8 mouse cellular contexts compared by ENCODE assay signal in genomic region chr6:124740888-124741761, GRCm38 (mm10). TPM values are rescaled to one million over a fixed set of nuclear protein-coding genes. Genes with fewer than 3 reads are reported as not detected.
DNase-seq lines count a peak whose midpoint lies in the region; ATAC-seq lines count a peak whose summit lies in the region.

Gene Grcc10 (minus strand): TSS chr6:124741374.

- H3K4me1 ChIP-seq in embryonic facial prominence, embryonic 12.5 days, result peaks cover 33% of the 10 kb centered on the region
- H3K4me1 ChIP-seq in limb, embryonic 11.5 days (ENCODE audit: control insufficient read depth, insufficient read depth, low read length), result peaks cover 14% of the 10 kb centered on the region
- peaks cover 30% of the 10 kb centered on the region for H3K4me1 ChIP-seq in midbrain, embryonic 14.5 days (ENCODE audit: control insufficient read depth, insufficient read depth, low read length)

- H3K9ac ChIP-seq in embryonic facial prominence, embryonic 12.5 days, result peak within 1 kb of the TSS; percentile 92
- H3K9ac ChIP-seq in limb, embryonic 11.5 days (ENCODE audit: low read length), result peak within 1 kb of the TSS; percentile 95
- H3K9ac ChIP-seq in midbrain, embryonic 14.5 days (replicated peaks; ENCODE audit: low read length), result peak within 1 kb of the TSS; percentile 94

- peak; percentile 88 for DNase-seq in 3134 (ENCODE audit: extremely low read depth, insufficient read length, low spot score)
- peak; percentile 79 for DNase-seq in adrenal gland, postnatal 25 days
- DNase-seq in heart, adult 11 months, result peak; percentile 99
- peak; percentile 89 for DNase-seq in kidney, adult 18-20 months
- peak; percentile 94 for DNase-seq in limb, embryonic 11.5 days (ENCODE audit: low spot score)
- peak; percentile 95 for DNase-seq in midbrain, embryonic 14.5 days
- DNase-seq in spleen, adult 18-20 months, result peak; percentile 79 to 82

- peak; percentile 78 for ATAC-seq in embryonic facial prominence, embryonic 12.5 days (ENCODE audit: insufficient number of reproducible peaks, insufficient read depth, low FRiP score, low TSS enrichment)
- peak; percentile 85 for ATAC-seq in limb, embryonic 11.5 days (ENCODE audit: insufficient number of reproducible peaks, low FRiP score, low TSS enrichment, low read depth)
- ATAC-seq in midbrain, embryonic 14.5 days (ENCODE audit: low FRiP score, low TSS enrichment), result peak; percentile 81

- WGBS in embryonic facial prominence, embryonic 12.5 days, result under 1% methylated on average over 41 of the region's 41 CpGs
- WGBS in limb, embryonic 11.5 days, result under 1% methylated on average over 41 of the region's 41 CpGs
- under 1% methylated on average over 41 of the region's 41 CpGs for WGBS in midbrain, embryonic 14.5 days

- no peaks in the 10 kb centered on the region for H3K27me3 ChIP-seq in embryonic facial prominence, embryonic 12.5 days
- no peaks in the 10 kb centered on the region for H3K27me3 ChIP-seq in limb, embryonic 11.5 days (ENCODE audit: control insufficient read depth, insufficient read depth, low read length)
- H3K27me3 ChIP-seq in midbrain, embryonic 14.5 days (ENCODE audit: control insufficient read depth, insufficient read depth, low read length), result no peaks in the 10 kb centered on the region

- peak within 1 kb of the TSS; percentile 77 for H3K4me2 ChIP-seq in embryonic facial prominence, embryonic 12.5 days (replicated peaks)
- peak within 1 kb of the TSS; percentile 80 for H3K4me2 ChIP-seq in limb, embryonic 11.5 days (ENCODE audit: low read depth, severe bottlenecking)
- H3K4me2 ChIP-seq in midbrain, embryonic 14.5 days (ENCODE audit: low read length), result peak within 1 kb of the TSS; percentile 77

- peak within 1 kb of the TSS; percentile 65 for H3K4me3 ChIP-seq in embryonic facial prominence, embryonic 12.5 days
- peak within 1 kb of the TSS; percentile 67 for H3K4me3 ChIP-seq in limb, embryonic 11.5 days (ENCODE audit: low read depth, low read length)
- H3K4me3 ChIP-seq in midbrain, embryonic 14.5 days (replicated peaks; ENCODE audit: low read depth, low read length), result peak within 1 kb of the TSS; percentile 70

- H3K9me3 ChIP-seq in embryonic facial prominence, embryonic 12.5 days, result no peaks in the 10 kb centered on the region
- no peaks in the 10 kb centered on the region for H3K9me3 ChIP-seq in limb, embryonic 11.5 days (ENCODE audit: control insufficient read depth, low read length)
- H3K9me3 ChIP-seq in midbrain, embryonic 14.5 days (ENCODE audit: control insufficient read depth, low read length), result no peaks in the 10 kb centered on the region

- H3K36me3 ChIP-seq in embryonic facial prominence, embryonic 12.5 days, result peaks cover 33% of the 10 kb centered on the region
- peaks cover 11% of the 10 kb centered on the region for H3K36me3 ChIP-seq in limb, embryonic 11.5 days (ENCODE audit: control insufficient read depth, insufficient read depth, low read length)
- H3K36me3 ChIP-seq in midbrain, embryonic 14.5 days (ENCODE audit: control insufficient read depth, insufficient read depth, low read length), result peaks cover 37% of the 10 kb centered on the region

- peak within 1 kb of the TSS; percentile 100 for H3K27ac ChIP-seq in embryonic facial prominence, embryonic 12.5 days
- peak within 1 kb of the TSS; percentile 99 for H3K27ac ChIP-seq in limb, embryonic 11.5 days (replicated peaks; ENCODE audit: low read depth, low read length)
- H3K27ac ChIP-seq in midbrain, embryonic 14.5 days (replicated peaks; ENCODE audit: low read depth, low read length), result peak within 1 kb of the TSS; percentile 99

RNA-seq across cellular contexts. Expression of gene Grcc10, which starts in this region (rescaled TPM):
- 357 and 392 TPM in 2 replicates for total RNA-seq in adrenal gland, postnatal 25 days (2021)
- polyA plus RNA-seq in embryonic facial prominence, embryonic 12.5 days (2016; fragmentation: Nextera tagmentation; extraction: Ambion mirVana), result 498 and 530 TPM in 2 replicates
- polyA plus RNA-seq in limb, embryonic 11.5 days (2014; fragmentation: Nextera tagmentation; extraction: Ambion mirVana), result 491 and 549 TPM in 2 replicates
- polyA plus RNA-seq in midbrain, embryonic 14.5 days (2014; fragmentation: Nextera tagmentation; extraction: Ambion mirVana), result 689 and 844 TPM in 2 replicates

Comparison
In these comparisons a context has a peak if more than half of its experiments do, and no peak if none do; other contexts are left out.
1. Peak in every context shown above with its lines: DNase-seq, ATAC-seq, H3K4me3 ChIP-seq and H3K27ac ChIP-seq.